Mouse (Mus musculus) CH12.LX (cell line): ENCODE results near the gene Defb19. TPM values are rescaled to one million over a fixed set of nuclear protein-coding genes. Genes with fewer than 3 reads are reported as not detected.
A peak's percentile ranks its signal among the peaks of the same experiment; 100 is the strongest.

Experiments
- DNase-seq: peaks from one replicate; pipeline ENCODE4 v3.0.0-alpha.2; 2013; ENCODE audit errors: extremely low read depth
- H3K27ac ChIP-seq: 2 replicates; pipeline ENCODE4 v1.5.1; 2012; ENCODE audit warnings: low read depth, mild to moderate bottlenecking, control low read depth, moderate library complexity; ENCODE audit not compliant: insufficient read depth
- H3K27me3 ChIP-seq: replicated peaks from 2 replicates; pipeline ENCODE3; 2012; ENCODE audit warnings: inconsistent platforms
- H3K36me3 ChIP-seq, 2 experiments: replicated peaks in 1 of 2; 2 replicates each; pipeline versions ENCODE3 to v1.6.1; 2012; ENCODE audit warnings: inconsistent platforms in 1 of 2, low read length in 1 of 2, mild to moderate bottlenecking in 1 of 2, mixed read lengths in 1 of 2, moderate library complexity in 1 of 2; ENCODE audit not compliant: control insufficient read depth in 1 of 2, insufficient read depth in 1 of 2
- H3K4me1 ChIP-seq, 2 experiments: 2 replicates each; pipeline ENCODE4 v1.6.1; 2012; ENCODE audit warnings: inconsistent platforms in 1 of 2, moderate library complexity in 1 of 2; ENCODE audit not compliant: insufficient read depth in 2 of 2, control insufficient read depth in 1 of 2
- H3K4me2 ChIP-seq: 2 replicates; pipeline ENCODE4 v1.6.1; 2012; ENCODE audit warnings: low read depth, mild to moderate bottlenecking, control low read depth; ENCODE audit not compliant: poor library complexity, insufficient read depth, severe bottlenecking
- H3K4me3 ChIP-seq, 3 experiments: fragments of 150-350 bp in 1 of 3; sonication (generic) in 1 of 3; replicated peaks in 1 of 3; 2 replicates each; pipeline versions ENCODE3 to v1.5.1; 2011 to 2012; ENCODE audit warnings: low read depth in 2 of 3, low read length in 2 of 3, mild to moderate bottlenecking in 2 of 3, moderate library complexity in 2 of 3, control low read depth in 1 of 3, improper control_type of control experiment in 1 of 3, inconsistent platforms in 1 of 3, mixed read lengths in 1 of 3; ENCODE audit not compliant: poor library complexity in 1 of 3
- H3K79me2 ChIP-seq: replicated peaks from 2 replicates; pipeline ENCODE4 v1.6.1; 2012; ENCODE audit warnings: mild to moderate bottlenecking, moderate library complexity; ENCODE audit not compliant: control insufficient read depth, poor library complexity, insufficient read depth, severe bottlenecking; ENCODE audit errors: extremely low read depth
- H3K9ac ChIP-seq: 2 replicates; pipeline ENCODE4 v1.6.1; 2012; ENCODE audit warnings: low read depth, mild to moderate bottlenecking, control low read depth, moderate library complexity; ENCODE audit not compliant: insufficient read depth
- H3K9me3 ChIP-seq: replicated peaks from 2 replicates; pipeline ENCODE3; 2012; ENCODE audit warnings: low read length, inconsistent platforms, mixed read lengths
- BHLHE40 ChIP-seq: IDR thresholded peaks from 2 replicates; pipeline ENCODE4 v1.6.1; 2011; ENCODE audit warnings: mild to moderate bottlenecking, low read depth, low read length, improper control_type of control experiment
- CHD1 ChIP-seq: IDR thresholded peaks from 2 replicates; pipeline ENCODE4 v1.6.1; 2012; ENCODE audit warnings: low read depth, low read length, improper control_type of control experiment, inconsistent platforms
- CHD2 ChIP-seq: IDR thresholded peaks from 2 replicates; pipeline ENCODE4 v1.6.1; 2011; ENCODE audit warnings: low read length, improper control_type of control experiment
- CTCF ChIP-seq, 2 experiments: IDR thresholded peaks in 1 of 2; conservative IDR thresholded peaks in 1 of 2; 2 replicates each; pipeline ENCODE4 v1.5.1; 2011 to 2012; ENCODE audit warnings: low read depth in 2 of 2, low read length in 2 of 2, improper control_type of control experiment in 1 of 2, inconsistent platforms in 1 of 2, mild to moderate bottlenecking in 1 of 2, moderate library complexity in 1 of 2
- E2F4 ChIP-seq: IDR thresholded peaks from 2 replicates; pipeline ENCODE4 v1.6.1; 2011; ENCODE audit warnings: low read depth, low read length, improper control_type of control experiment; ENCODE audit not compliant: insufficient replicate concordance
- ELF1 ChIP-seq: IDR thresholded peaks from 2 replicates; pipeline ENCODE4 v1.6.1; 2014; ENCODE audit warnings: low read depth, mild to moderate bottlenecking, inconsistent platforms, low read length, improper control_type of control experiment
- EP300 ChIP-seq: IDR thresholded peaks from 2 replicates; pipeline ENCODE4 v1.6.1; 2011; ENCODE audit warnings: low read length, improper control_type of control experiment
- ETS1 ChIP-seq: conservative IDR thresholded peaks from 2 replicates; pipeline ENCODE4 v1.6.1; 2012; ENCODE audit warnings: low read depth, mild to moderate bottlenecking, inconsistent platforms, low read length, improper control_type of control experiment, moderate library complexity
- GABPA ChIP-seq: IDR thresholded peaks from 2 replicates; pipeline ENCODE4 v1.6.1; 2012; ENCODE audit warnings: low read depth, low read length, improper control_type of control experiment, inconsistent platforms; ENCODE audit not compliant: insufficient replicate concordance
- HCFC1 ChIP-seq: IDR thresholded peaks from 2 replicates; pipeline ENCODE4 v1.6.1; 2012; ENCODE audit warnings: low read depth, mild to moderate bottlenecking, inconsistent platforms, low read length, improper control_type of control experiment
- IRF4 ChIP-seq: IDR thresholded peaks from 2 replicates; pipeline ENCODE4 v1.6.1; 2014; ENCODE audit warnings: low read depth, mild to moderate bottlenecking, inconsistent platforms, low read length, improper control_type of control experiment
- JUN ChIP-seq: IDR thresholded peaks from 2 replicates; pipeline ENCODE4 v1.6.1; 2011; ENCODE audit warnings: low read depth, mild to moderate bottlenecking, low read length, improper control_type of control experiment, moderate library complexity; ENCODE audit not compliant: insufficient read depth
- JUND ChIP-seq: conservative IDR thresholded peaks from 2 replicates; pipeline ENCODE4 v1.6.1; 2011; ENCODE audit warnings: low read depth, low read length, improper control_type of control experiment
- KAT2A ChIP-seq: IDR thresholded peaks from 2 replicates; pipeline ENCODE4 v1.6.1; 2012; ENCODE audit warnings: low read length, improper control_type of control experiment, inconsistent platforms; ENCODE audit not compliant: insufficient replicate concordance
- MAFK ChIP-seq: IDR thresholded peaks from 2 replicates; pipeline ENCODE4 v1.6.1; 2011; ENCODE audit warnings: low read length, improper control_type of control experiment; ENCODE audit not compliant: insufficient replicate concordance
- MAX ChIP-seq: IDR thresholded peaks from 2 replicates; pipeline ENCODE4 v1.6.1; 2011; ENCODE audit warnings: low read length, improper control_type of control experiment
- MAZ ChIP-seq: IDR thresholded peaks from 2 replicates; pipeline ENCODE4 v1.6.1; 2012; ENCODE audit warnings: low read depth, mild to moderate bottlenecking, inconsistent platforms, low read length, improper control_type of control experiment, moderate library complexity
- MEF2A ChIP-seq: IDR thresholded peaks from 2 replicates; pipeline ENCODE4 v1.6.1; 2014; ENCODE audit warnings: low read depth, mild to moderate bottlenecking, inconsistent platforms, low read length, improper control_type of control experiment, borderline replicate concordance
- MXI1 ChIP-seq: IDR thresholded peaks from 2 replicates; pipeline ENCODE4 v1.6.1; 2011; ENCODE audit warnings: mild to moderate bottlenecking, low read depth, low read length, improper control_type of control experiment
- MYC ChIP-seq: IDR thresholded peaks from 2 replicates; pipeline ENCODE4 v1.6.1; 2011; ENCODE audit warnings: low read depth, mild to moderate bottlenecking, improper control_type of control experiment, low read length
- NELFE ChIP-seq: IDR thresholded peaks from 2 replicates; pipeline ENCODE4 v1.6.1; 2011; ENCODE audit warnings: low read depth, low read length, improper control_type of control experiment
- NRF1 ChIP-seq: IDR thresholded peaks from 2 replicates; pipeline ENCODE4 v1.6.1; 2014; ENCODE audit warnings: low read depth, mild to moderate bottlenecking, inconsistent platforms, low read length, improper control_type of control experiment, moderate library complexity
- PAX5 ChIP-seq: IDR thresholded peaks from 2 replicates; pipeline ENCODE4 v1.6.1; 2012; ENCODE audit warnings: low read length, inconsistent platforms, mixed read lengths
- POLR2A ChIP-seq: IDR thresholded peaks from 2 replicates; pipeline ENCODE4 v1.6.1; 2011; ENCODE audit warnings: low read depth, mild to moderate bottlenecking, improper control_type of control experiment, low read length
- POLR2AphosphoS2 ChIP-seq: IDR thresholded peaks from 2 replicates; pipeline ENCODE4 v1.6.1; 2011; ENCODE audit warnings: low read depth, low read length, improper control_type of control experiment
- RAD21 ChIP-seq: IDR thresholded peaks from 2 replicates; pipeline ENCODE4 v1.6.1; 2011; ENCODE audit warnings: low read depth, mild to moderate bottlenecking, low read length, improper control_type of control experiment, moderate library complexity
- RCOR1 ChIP-seq: conservative IDR thresholded peaks from 2 replicates; pipeline ENCODE4 v1.6.1; 2012; ENCODE audit warnings: low read depth, mild to moderate bottlenecking, inconsistent platforms, low read length, improper control_type of control experiment
- SIN3A ChIP-seq: IDR thresholded peaks from 2 replicates; pipeline ENCODE4 v1.6.1; 2012; ENCODE audit warnings: low read length, improper control_type of control experiment, inconsistent platforms
- SMC3 ChIP-seq: IDR thresholded peaks from 2 replicates; pipeline ENCODE4 v1.6.1; 2011; ENCODE audit warnings: low read depth, low read length, improper control_type of control experiment
- TBP ChIP-seq: conservative IDR thresholded peaks from 2 replicates; pipeline ENCODE4 v1.6.1; 2011; ENCODE audit warnings: low read depth, low read length, improper control_type of control experiment
- TCF12 ChIP-seq: IDR thresholded peaks from 2 replicates; pipeline ENCODE4 v1.6.1; 2014; ENCODE audit warnings: low read depth, mild to moderate bottlenecking, inconsistent platforms, low read length, improper control_type of control experiment
- UBTF ChIP-seq: IDR thresholded peaks from 2 replicates; pipeline ENCODE4 v1.6.1; 2012; ENCODE audit warnings: low read depth, mild to moderate bottlenecking, inconsistent platforms, low read length, improper control_type of control experiment, moderate library complexity
- USF1 ChIP-seq: IDR thresholded peaks from 2 replicates; pipeline ENCODE4 v1.6.1; 2014; ENCODE audit warnings: low read depth, mild to moderate bottlenecking, inconsistent platforms, low read length, improper control_type of control experiment
- USF2 ChIP-seq: conservative IDR thresholded peaks from 2 replicates; pipeline ENCODE4 v1.6.1; 2011; ENCODE audit warnings: low read depth, low read length, improper control_type of control experiment
- ZC3H11A ChIP-seq: IDR thresholded peaks from 2 replicates; pipeline ENCODE4 v1.6.1; 2012; ENCODE audit warnings: low read depth, mild to moderate bottlenecking, inconsistent platforms, low read length, improper control_type of control experiment
- ZKSCAN1 ChIP-seq: IDR thresholded peaks from 2 replicates; pipeline ENCODE4 v1.6.1; 2012; ENCODE audit warnings: low read depth, inconsistent platforms, low read length, improper control_type of control experiment, borderline replicate concordance
- ZMIZ1 ChIP-seq: IDR thresholded peaks from 2 replicates; pipeline ENCODE4 v1.6.1; 2012; ENCODE audit warnings: low read depth, mild to moderate bottlenecking, inconsistent platforms, low read length, improper control_type of control experiment
- ZNF384 ChIP-seq: IDR thresholded peaks from 2 replicates; pipeline ENCODE4 v1.6.1; 2012; ENCODE audit warnings: low read depth, low read length, improper control_type of control experiment, inconsistent platforms
- dilution Hi-C: fragments of 300-500 bp; cut with MboI; formaldehyde crosslinking; loops from 2 replicates; pipeline ENCODE4 v1.14.3; 2020; ENCODE audit warnings: low sequenced_read_pairs; ENCODE audit not compliant: extremely low pct_unique_long_range_greater_than_20kb, extremely low pct_ligation_motif_present
- in situ Hi-C: fragments of 300-500 bp; cut with MboI; formaldehyde crosslinking; loops from 3 replicates; pipeline ENCODE4 v1.14.3; 2019; ENCODE audit warnings: low sequenced_read_pairs, low pct_ligation_motif_present, low pct_unique_long_range_greater_than_20kb, mixed read lengths
- polyA plus RNA-seq: library from polyadenylated mRNA; unstranded; fragments of >175 nt; gene quantifications from 2 replicates; pipeline ENCODE4 v1.2.1, GENCODE M21; 2012; ENCODE audit warnings: low read depth; ENCODE audit not compliant: insufficient read length
- total RNA-seq, 2 experiments: library from RNA; depleted of rRNA; stranded (reverse); fragments of 300-350 nt in 1 of 2; fragments of >200 nt in 1 of 2; gene quantifications; 2 replicates each; pipeline ENCODE4 v1.2.3; 2012 to 2014

Gene Defb19
- total and polyA plus RNA-seq, 3 experiments: not detected

GRCm38 (mm10) chr2:152553774-152554423 lies 26.2 kb downstream of the Defb19 start:
- dilution Hi-C loops (no loop called here), in situ Hi-C loops (no loop called here)
- Histone ChIP-seq H3K36me3 (no peaks in the 10 kb centered on the region), H3K79me2 (no peaks in the 10 kb centered on the region), H3K9ac (peak overlapping the region; percentile 20; the same call in 1 of the 2 replicates), H3K4me3 (no peak overlapping the region), H3K4me2 (peak overlapping the region; percentile 42; the same call in 1 of the 2 replicates), H3K27me3 (peaks cover 8% of the 10 kb centered on the region), H3K4me1 (peaks cover 0 to 19% of the 10 kb centered on the region in 2 experiments; a peak in 2 of 4 replicates), H3K9me3 (no peaks in the 10 kb centered on the region), H3K27ac (no peak overlapping the region)
- no peak for TF ChIP-seq E2F4
- TF ChIP-seq ZNF384: no peak
- TF ChIP-seq CTCF (conservative IDR thresholded peaks at IDR 0.05 in 1 of 2, IDR thresholded peaks at IDR 0.05 in 1 of 2; ENCODE audit: low read depth in 2 of 2, low read length in 2 of 2): peak; percentile 67 to 83
- no peak for TF ChIP-seq IRF4
- TF ChIP-seq POLR2A: no peak
- peak; percentile 25; the same call in 1 of the 2 replicates for TF ChIP-seq HCFC1
- TF ChIP-seq KAT2A: no peak
- no peak for TF ChIP-seq MAX
- TF ChIP-seq ZC3H11A: no peak
- TF ChIP-seq ZMIZ1: peak; percentile 42; the same call in 1 of the 2 replicates
- peak; percentile 84 for TF ChIP-seq ELF1
- peak; percentile 68 for TF ChIP-seq RAD21
- TF ChIP-seq MXI1: no peak
- TF ChIP-seq PAX5: no peak
- no peak for TF ChIP-seq BHLHE40
- no peak for TF ChIP-seq CHD2
- 0 out of 2 replicates have a peak, but pooled peaks have one; percentile 61 for TF ChIP-seq MAZ
- no peak for TF ChIP-seq JUND
- no peak for TF ChIP-seq MAFK
- TF ChIP-seq SMC3: peak; percentile 66
- TF ChIP-seq TCF12: peak; percentile 31; the same call in 1 of the 2 replicates
- TF ChIP-seq JUN: no peak
- no peak for TF ChIP-seq USF2
- no peak for TF ChIP-seq ZKSCAN1
- TF ChIP-seq NRF1: no peak
- TF ChIP-seq SIN3A: peak; percentile 44; the same call in 1 of the 2 replicates
- no peak for TF ChIP-seq ETS1
- no peak for TF ChIP-seq UBTF
- no peak for TF ChIP-seq TBP
- no peak for TF ChIP-seq USF1
- 0 out of 2 replicates have a peak, but pooled peaks have one; percentile 9 for TF ChIP-seq MEF2A
- TF ChIP-seq POLR2AphosphoS2: no peak
- no peak for TF ChIP-seq RCOR1
- TF ChIP-seq MYC: no peak
- TF ChIP-seq EP300: no peak
- no peak for TF ChIP-seq CHD1
- peak; percentile 50; the same call in 1 of the 2 replicates for TF ChIP-seq NELFE
- TF ChIP-seq GABPA: no peak
- DNase-seq: peak; percentile 39
